Mouse (Mus musculus) embryonic facial prominence, embryonic 13.5 days (tissue): ENCODE results near the gene A630095N17Rik. TPM values are rescaled to one million over a fixed set of nuclear protein-coding genes. Genes with fewer than 3 reads are reported as not detected.

Source experiments
- ATAC-seq: fragments of 200-750 bp; cut with Nextera tagmentation; 2 replicates; pipeline ENCODE4 v1.8.0; 2017; ENCODE audit warnings: low read depth; ENCODE audit not compliant: insufficient number of reproducible peaks, insufficient read depth, low FRiP score, low TSS enrichment
- H3K27ac ChIP-seq: fragments of 300-500 bp; sonication (generic); 2 replicates; pipeline ENCODE4 v1.5.1; 2015; ENCODE audit warnings: moderate library complexity, mild to moderate bottlenecking, inconsistent platforms
- H3K27me3 ChIP-seq: fragments of 300-500 bp; sonication (generic); 2 replicates; pipeline ENCODE4 v1.6.1; 2015; ENCODE audit warnings: mild to moderate bottlenecking, inconsistent platforms
- H3K36me3 ChIP-seq: fragments of 300-500 bp; sonication (generic); 2 replicates; pipeline ENCODE4 v1.6.1; 2015; ENCODE audit warnings: mild to moderate bottlenecking, inconsistent platforms
- H3K4me1 ChIP-seq: fragments of 300-500 bp; sonication (generic); 2 replicates; pipeline ENCODE4 v1.6.1; 2015; ENCODE audit warnings: inconsistent platforms
- H3K4me2 ChIP-seq: fragments of 300-500 bp; sonication (generic); 2 replicates; pipeline ENCODE4 v1.6.1; 2015; ENCODE audit warnings: moderate library complexity, mild to moderate bottlenecking, inconsistent platforms
- H3K4me3 ChIP-seq: fragments of 300-500 bp; sonication (generic); 2 replicates; pipeline ENCODE4 v1.5.1; 2015; ENCODE audit warnings: mild to moderate bottlenecking, inconsistent platforms
- H3K9ac ChIP-seq: fragments of 300-500 bp; sonication (generic); 2 replicates; pipeline ENCODE4 v1.6.1; 2015; ENCODE audit warnings: mild to moderate bottlenecking, inconsistent platforms
- H3K9me3 ChIP-seq: fragments of 300-500 bp; sonication (generic); 2 replicates; pipeline ENCODE4 v1.6.1; 2016; ENCODE audit warnings: inconsistent platforms
- WGBS: fragments of 180-500 bp; shearing (Covaris S2); methylation state at CpG from one replicate; pipeline ENCODE4 v1.1.7; 2015; ENCODE audit warnings: mixed read lengths; 5-methylcytosine and 5-hydroxymethylcytosine counted together
- polyA plus RNA-seq: library from polyadenylated mRNA; unstranded; fragments of >200 nt; fragmentation: Nextera tagmentation; extraction: Ambion mirVana; gene quantifications from 2 replicates; pipeline ENCODE4 v1.2.1, GENCODE M21; 2015

A630095N17Rik gene
- not detected in 2 replicates for polyA plus RNA-seq

DNA sequence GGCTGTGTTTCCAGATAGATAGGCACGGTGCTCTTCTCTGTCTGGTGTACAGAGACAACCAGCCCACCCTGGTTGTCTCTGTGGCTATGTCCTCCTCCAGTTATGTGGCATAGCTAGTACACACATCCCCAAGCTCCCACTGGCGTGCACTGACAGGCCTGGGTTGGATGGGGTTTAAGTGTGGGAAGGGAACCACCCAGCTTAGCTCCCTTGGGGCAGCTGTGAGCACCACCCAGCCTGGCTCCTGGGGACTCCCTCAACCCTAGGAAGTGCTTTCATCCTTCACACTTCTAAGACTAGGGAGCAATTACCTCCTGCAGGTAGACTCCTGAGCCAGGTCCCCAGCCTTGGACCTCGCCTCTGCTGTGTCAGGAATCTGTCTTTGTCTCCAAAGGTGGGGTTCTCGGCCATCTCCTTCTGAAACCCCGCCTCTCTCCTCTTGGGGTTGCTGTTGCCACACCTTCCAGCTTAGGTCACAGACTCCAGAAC is at the start of gene A630095N17Rik:
TSS of gene A630095N17Rik (minus strand) at position 439 of the 489 bp plus-strand sequence.
- Histone ChIP-seq H3K4me2 (no peak within 1 kb of the TSS), H3K4me3 (no peak within 1 kb of the TSS), H3K36me3 (no peaks in the 10 kb centered on the region), H3K9me3 (no peaks in the 10 kb centered on the region), H3K27me3 (peaks cover 14% of the 10 kb centered on the region; the same call in 1 of the 2 replicates), H3K4me1 (peaks cover 8% of the 10 kb centered on the region), H3K27ac (no peak within 1 kb of the TSS), H3K9ac (no peak within 1 kb of the TSS)
- ATAC-seq: no peak
- WGBS: 67% methylated on average over 5 of the region's 5 CpGs

DNA sequence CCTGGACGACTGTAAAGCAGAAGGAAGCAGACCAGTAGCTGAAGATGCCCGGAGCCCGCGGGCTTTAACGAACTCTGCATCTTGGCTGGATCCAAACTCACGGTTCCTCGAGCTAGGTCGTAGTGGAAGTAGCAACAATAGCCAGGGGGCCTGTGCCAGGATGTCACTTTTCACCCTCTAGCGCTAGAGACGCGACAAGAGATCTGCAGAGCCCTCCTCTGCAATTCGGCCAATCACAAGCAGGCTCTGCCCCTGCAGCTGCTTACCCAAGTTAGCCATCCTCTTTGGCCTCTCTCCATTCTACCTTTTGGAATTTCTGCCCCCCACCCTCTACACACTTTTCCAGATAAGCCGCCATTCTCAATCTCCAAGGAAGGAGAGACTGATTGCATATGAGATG is 46.3 kb upstream of the A630095N17Rik start, which contains the start of gene Resp18:
TSS of gene Resp18 (minus strand) at position 188 of the 400 bp plus-strand sequence.
- Histone ChIP-seq H3K4me2 (no peak within 1 kb of the TSS), H3K27me3 (peaks cover 45% of the 10 kb centered on the region), H3K9ac (no peak within 1 kb of the TSS), H3K36me3 (no peaks in the 10 kb centered on the region), H3K9me3 (no peaks in the 10 kb centered on the region), H3K27ac (no peak within 1 kb of the TSS), H3K4me1 (no peaks in the 10 kb centered on the region), H3K4me3 (no peak within 1 kb of the TSS)
- ATAC-seq: no peak
- 2% methylated on average over 13 of the region's 13 CpGs for WGBS

DNA sequence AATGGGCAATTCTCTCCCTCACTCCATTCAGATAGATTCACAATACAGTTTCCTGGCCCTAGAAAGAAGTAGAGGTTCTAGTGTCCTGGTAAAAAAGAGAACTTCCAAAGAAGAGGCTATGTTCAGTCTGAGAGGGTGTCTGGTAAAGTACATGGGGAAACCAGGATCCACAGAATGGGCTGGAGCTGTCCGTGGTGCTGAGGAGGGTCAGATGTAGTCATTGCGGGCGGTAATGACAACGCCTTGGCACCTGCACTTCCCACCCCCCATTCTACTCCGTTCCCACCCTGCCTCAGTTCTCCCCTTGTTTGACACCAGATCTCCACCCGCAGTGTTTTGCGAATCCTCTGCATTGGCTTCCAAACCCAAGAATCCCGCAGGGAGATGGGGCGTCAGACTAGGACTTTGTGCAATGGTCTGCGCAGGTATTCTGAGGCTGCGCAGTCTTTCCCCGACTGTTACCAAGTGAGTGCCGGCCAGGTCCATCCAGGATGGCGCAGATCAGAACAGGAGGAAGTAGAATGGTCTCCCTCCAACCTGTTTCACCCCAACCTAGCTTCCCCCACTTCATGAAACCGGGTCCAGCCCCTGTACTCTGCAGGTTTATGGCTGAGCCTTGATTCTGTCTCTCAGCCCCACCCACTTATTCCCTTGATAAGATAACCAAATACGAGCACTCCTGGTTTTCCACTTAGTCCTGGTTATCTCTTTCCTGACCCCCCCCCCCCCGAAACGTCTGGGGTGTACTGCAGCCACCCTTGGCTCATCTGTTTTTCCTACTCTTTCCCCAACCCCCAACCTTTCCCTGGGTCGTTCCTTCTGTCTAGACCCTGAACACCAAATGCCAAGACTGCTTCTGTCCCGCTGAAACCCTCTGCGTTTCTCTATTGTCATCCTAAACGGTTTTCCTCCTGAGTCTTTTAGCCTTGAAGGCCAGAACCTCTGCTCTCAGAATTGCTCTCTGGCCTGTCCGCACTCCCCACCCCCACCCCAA is 45.6 kb upstream of the A630095N17Rik start:
- ATAC-seq: no peak
- Histone ChIP-seq H3K4me1 (no peaks in the 10 kb centered on the region), H3K9ac (no peak overlapping the region), H3K4me2 (no peak overlapping the region), H3K9me3 (no peaks in the 10 kb centered on the region), H3K27ac (no peak overlapping the region), H3K4me3 (no peak overlapping the region), H3K36me3 (no peaks in the 10 kb centered on the region), H3K27me3 (peaks cover 48% of the 10 kb centered on the region)
- WGBS: 4% methylated on average over 23 of the region's 23 CpGs

DNA sequence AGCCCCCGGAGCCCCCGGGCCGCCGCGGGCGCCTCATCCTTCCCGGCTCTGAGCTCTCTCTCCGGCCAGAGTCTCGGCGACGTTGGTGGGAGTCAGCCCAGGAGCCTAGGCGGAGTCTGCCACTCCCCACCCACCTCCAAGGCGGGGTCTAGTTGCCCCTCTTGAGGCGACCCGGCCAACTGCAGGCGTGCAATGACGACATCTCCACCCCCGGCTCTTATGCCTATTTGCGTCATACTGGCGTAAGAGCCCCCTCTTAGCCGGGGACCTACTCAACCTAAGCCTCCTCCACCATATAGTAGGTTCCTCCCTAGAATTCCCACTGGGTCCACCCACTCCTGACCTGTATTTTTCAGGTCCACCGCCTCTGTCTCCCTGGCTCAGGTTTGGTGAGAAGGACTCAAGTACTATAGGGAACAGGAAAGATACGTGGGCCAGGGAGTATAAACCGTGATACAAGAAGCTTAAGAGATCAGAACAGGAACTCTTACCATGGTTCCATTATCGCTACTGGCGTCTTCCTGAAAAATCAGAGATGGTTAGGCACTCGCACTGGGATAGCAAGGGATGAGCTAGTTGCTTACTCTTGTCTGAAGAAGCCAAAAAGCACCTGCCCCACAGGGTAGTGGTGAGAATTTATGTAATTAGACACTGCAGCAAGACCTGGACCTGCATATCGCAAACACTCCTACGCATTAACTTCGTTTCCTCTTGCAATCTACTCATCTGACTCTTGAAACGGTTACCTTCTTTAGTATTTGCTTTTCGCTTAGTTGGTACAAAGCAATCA is 32.4 kb upstream of the A630095N17Rik start, which contains the start of gene Ptprn:
TSS of gene Ptprn (minus strand) at position 412 of the 790 bp plus-strand sequence.
- no peak for ATAC-seq
- WGBS: 12% methylated on average over 32 of the region's 32 CpGs
- H3K9ac ChIP-seq: no peak within 1 kb of the TSS
- no peak within 1 kb of the TSS for H3K27ac ChIP-seq
- H3K27me3 ChIP-seq: peaks cover 60% of the 10 kb centered on the region
- no peaks in the 10 kb centered on the region for H3K36me3 ChIP-seq
- peak within 1 kb of the TSS; percentile 32; the same call in 1 of the 2 replicates for H3K4me2 ChIP-seq
- H3K4me3 ChIP-seq: peak within 1 kb of the TSS; percentile 13; the same call in 1 of the 2 replicates
- H3K9me3 ChIP-seq: no peaks in the 10 kb centered on the region
- H3K4me1 ChIP-seq: no peaks in the 10 kb centered on the region

DNA sequence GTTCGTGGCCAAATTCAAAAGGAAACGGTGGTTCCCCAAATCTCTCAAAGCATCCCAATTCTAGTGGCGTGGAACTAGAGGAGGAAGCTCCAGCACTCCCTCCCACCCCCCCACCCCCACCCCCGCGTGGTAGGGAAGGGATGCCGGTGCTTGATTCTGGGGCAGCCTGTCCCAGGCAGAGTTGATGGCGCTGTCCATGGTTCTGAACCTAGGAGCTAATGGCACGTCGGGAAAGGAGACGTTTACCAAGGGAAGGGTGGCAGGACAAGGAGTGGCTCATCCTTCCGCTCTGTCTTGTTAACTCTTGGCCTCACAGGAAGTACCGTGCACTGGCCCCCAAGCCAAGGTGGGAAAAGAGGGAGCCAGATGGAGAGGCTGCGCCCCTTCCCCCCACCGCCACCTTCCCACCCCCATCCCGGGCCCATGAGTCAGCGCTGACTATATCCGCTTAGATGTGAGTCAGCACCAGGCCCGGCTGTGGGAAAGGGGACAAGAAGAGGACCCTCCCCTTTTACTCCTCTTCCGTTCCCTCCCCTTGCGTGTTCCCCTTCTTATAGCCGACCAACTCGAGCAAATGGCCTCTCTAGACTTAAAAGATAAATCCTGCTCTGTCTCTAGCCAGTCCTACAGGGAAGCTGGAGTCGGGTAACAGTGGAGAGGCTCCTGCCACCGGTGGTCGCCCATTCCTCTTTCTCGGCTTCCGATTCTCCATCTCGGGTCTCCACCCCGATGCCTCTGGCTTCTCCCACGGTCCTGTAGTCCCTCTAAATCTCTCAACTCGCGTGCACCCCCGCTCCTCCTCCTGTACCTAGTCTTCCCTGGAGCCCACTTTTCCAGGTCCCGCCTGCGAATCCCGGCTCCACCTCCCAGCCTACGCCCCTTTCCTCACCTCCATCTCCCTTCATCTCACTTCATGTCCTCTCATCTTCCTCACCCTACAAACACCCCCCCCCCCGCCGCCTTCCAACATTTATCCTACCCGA is 31.4 kb upstream of the A630095N17Rik start:
- H3K4me1 ChIP-seq: no peaks in the 10 kb centered on the region
- H3K9ac ChIP-seq: no peak overlapping the region
- H3K4me3 ChIP-seq: 0 out of 2 replicates have a peak overlapping the region, but pooled peaks have one; percentile 6
- 2% methylated on average over 40 of the region's 40 CpGs for WGBS
- peaks cover 58% of the 10 kb centered on the region for H3K27me3 ChIP-seq
- H3K9me3 ChIP-seq: no peaks in the 10 kb centered on the region
- H3K4me2 ChIP-seq: no peak overlapping the region
- no peaks in the 10 kb centered on the region for H3K36me3 ChIP-seq
- no peak for ATAC-seq
- H3K27ac ChIP-seq: no peak overlapping the region

DNA sequence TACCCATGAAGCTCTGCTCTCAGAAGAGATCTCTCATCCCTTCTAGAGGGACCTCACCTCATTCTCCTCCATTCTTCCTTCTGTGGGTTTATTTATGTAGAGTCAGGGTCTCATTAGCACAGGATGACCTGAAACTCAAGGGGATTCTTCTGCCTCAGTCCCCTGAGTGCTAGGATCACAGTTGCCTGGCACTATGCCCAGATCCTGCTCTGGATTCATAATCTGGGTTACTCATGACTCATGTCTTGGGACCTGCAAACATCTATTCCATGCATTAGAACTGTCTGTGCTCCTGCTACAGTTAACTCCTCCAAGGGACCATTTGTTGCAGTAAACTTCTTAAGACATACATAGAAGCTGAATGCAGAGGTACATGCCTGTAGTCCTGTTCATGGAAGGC is 29.4 kb upstream of the A630095N17Rik start:
- Histone ChIP-seq H3K36me3 (no peaks in the 10 kb centered on the region), H3K27me3 (peaks cover 67% of the 10 kb centered on the region), H3K4me2 (no peak overlapping the region), H3K9me3 (no peaks in the 10 kb centered on the region), H3K4me1 (no peaks in the 10 kb centered on the region), H3K9ac (no peak overlapping the region), H3K27ac (no peak overlapping the region), H3K4me3 (no peak overlapping the region)
- ATAC-seq: no peak

DNA sequence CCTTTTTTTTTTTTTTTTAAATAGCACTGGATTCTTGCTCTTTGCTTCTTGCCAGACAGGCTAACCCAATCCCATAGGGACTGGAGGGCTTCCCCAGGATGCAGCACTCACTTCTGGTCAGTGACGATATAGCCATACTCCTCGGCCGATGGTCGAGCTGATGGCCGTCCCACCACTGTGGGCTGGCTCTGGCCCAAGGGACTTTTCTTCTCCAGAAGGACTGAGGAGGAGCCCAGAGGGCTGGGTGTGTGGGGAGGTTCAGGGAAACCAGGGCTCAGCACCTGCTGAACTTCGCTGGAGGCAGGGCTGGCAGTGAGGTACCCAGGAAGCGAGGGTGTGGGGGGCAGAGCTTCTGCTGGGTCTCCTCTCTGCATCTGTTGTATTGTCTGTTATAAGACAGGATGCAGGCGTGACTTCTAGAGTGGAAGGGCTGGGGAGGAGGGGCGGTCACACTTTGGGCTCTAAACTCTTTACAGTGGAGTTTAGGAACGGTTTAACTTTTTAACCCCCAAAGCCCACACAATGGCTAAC is 23.7 kb upstream of the A630095N17Rik start:
- no peak overlapping the region for H3K4me2 ChIP-seq
- WGBS: 64% methylated on average over 10 of the region's 10 CpGs
- no peak for ATAC-seq

DNA sequence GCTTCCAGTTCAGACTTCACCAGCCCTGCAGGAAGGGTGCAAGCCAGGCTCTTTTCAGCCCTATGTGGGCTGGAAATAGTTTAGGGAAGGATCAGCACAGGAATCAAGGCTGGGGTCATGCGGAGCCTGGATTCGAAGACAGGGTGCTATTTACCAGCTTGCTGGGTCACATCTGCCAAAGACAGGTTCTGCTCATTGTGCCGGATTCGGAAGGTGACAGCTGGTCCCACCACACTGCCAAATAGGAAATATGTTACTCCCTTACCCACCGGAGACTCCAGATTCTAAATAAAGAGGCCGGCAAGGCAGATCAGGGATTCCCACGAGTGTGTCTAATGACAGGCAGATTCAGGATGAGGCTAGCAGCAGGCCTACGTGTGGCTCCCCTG is 22.7 kb upstream of the A630095N17Rik start:
- H3K9ac ChIP-seq: no peak overlapping the region
- no peak for ATAC-seq
- 68% methylated on average over 8 of the region's 8 CpGs for WGBS
- no peak overlapping the region for H3K4me2 ChIP-seq
- H3K4me3 ChIP-seq: no peak overlapping the region
- H3K27me3 ChIP-seq: peaks cover 31% of the 10 kb centered on the region
- H3K27ac ChIP-seq: no peak overlapping the region
- no peaks in the 10 kb centered on the region for H3K36me3 ChIP-seq
- peaks cover 11% of the 10 kb centered on the region; the same call in 1 of the 2 replicates for H3K4me1 ChIP-seq
- no peaks in the 10 kb centered on the region for H3K9me3 ChIP-seq

More for the DNA sequence above, 23.7 kb upstream of the A630095N17Rik start:
- peaks cover 8% of the 10 kb centered on the region; the same call in 1 of the 2 replicates for H3K4me1 ChIP-seq
- peaks cover 31% of the 10 kb centered on the region for H3K27me3 ChIP-seq
- H3K4me3 ChIP-seq: no peak overlapping the region
- H3K36me3 ChIP-seq: no peaks in the 10 kb centered on the region
- H3K9ac ChIP-seq: no peak overlapping the region
- no peak overlapping the region for H3K27ac ChIP-seq
- H3K9me3 ChIP-seq: no peaks in the 10 kb centered on the region

DNA sequence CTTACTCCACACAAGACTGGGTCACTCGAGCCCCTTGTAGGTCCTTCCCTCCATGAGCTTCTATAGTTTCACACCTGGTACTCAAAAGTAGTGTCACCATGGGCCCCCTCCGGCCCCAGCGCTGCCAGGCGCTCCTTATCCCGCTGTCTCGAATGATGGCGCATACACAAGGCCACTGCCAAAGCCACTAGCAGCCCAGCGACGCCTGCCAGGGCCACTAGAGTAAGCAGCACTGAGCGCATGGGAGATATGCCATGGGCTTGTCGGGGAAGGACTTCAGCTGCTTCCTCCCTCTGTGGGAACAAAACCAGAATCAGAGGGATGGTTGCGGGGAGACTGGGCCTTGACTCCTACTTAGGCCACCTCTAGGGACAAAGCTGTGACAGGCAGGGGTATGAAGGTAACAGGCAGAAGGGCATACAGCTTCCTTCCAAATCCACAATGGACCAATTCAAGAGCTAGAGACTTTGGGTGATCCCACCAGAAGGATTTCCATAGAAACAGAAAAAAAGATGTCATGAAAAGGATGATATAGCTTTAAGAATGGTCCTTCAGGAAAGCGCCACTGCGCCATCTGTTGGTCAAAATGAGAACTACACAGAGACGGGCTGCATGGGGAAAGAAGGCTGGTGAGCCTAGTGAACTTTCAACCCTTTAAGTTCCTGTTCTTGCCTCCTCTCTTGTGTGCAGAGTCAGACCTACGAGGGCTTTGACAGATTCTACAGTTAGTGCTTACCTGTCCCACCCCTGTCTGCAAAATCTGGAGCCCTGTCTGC is 22.1 kb upstream of the A630095N17Rik start:
- H3K9me3 ChIP-seq: no peaks in the 10 kb centered on the region
- 63% methylated on average over 16 of the region's 16 CpGs for WGBS
- H3K4me3 ChIP-seq: no peak overlapping the region
- H3K36me3 ChIP-seq: no peaks in the 10 kb centered on the region
- peaks cover 11% of the 10 kb centered on the region; the same call in 1 of the 2 replicates for H3K4me1 ChIP-seq
- no peak overlapping the region for H3K27ac ChIP-seq
- H3K27me3 ChIP-seq: peaks cover 31% of the 10 kb centered on the region
- ATAC-seq: no peak
- H3K9ac ChIP-seq: no peak overlapping the region
- no peak overlapping the region for H3K4me2 ChIP-seq

DNA sequence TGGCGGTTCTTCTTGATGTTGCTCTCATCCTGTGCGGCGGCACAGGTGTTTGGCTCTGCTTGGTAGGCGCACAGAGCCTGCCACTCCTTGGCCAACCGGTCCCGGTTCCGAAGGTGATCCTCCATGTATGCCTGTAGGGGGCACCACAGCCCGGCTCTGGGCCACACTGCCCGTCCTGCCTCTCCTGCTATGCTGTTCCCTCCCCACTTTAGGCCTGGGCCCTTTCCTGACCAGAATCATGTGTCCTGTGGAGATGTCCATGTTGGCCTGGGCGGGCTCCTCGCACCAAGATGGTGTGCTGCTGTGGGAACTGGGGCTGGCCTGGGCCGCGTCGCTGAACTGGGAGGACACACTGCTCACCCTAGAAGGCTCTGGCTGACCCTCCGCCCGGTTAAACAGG is 21.1 kb upstream of the A630095N17Rik start:
- Histone ChIP-seq H3K4me1 (peaks cover 17% of the 10 kb centered on the region; the same call in 1 of the 2 replicates), H3K4me3 (no peak overlapping the region), H3K36me3 (no peaks in the 10 kb centered on the region), H3K27me3 (peaks cover 28% of the 10 kb centered on the region), H3K4me2 (no peak overlapping the region), H3K9me3 (no peaks in the 10 kb centered on the region), H3K27ac (no peak overlapping the region), H3K9ac (no peak overlapping the region)
- 70% methylated on average over 16 of the region's 16 CpGs for WGBS
- ATAC-seq: no peak
